Mouse (Mus musculus) lung, postnatal 4 days (tissue): ENCODE data around the gene Rab11fip3.

Source experiments
- DNase-seq, 2 experiments: peaks; one replicate each; pipeline ENCODE4 v3.0.0; 2021

The Rab11fip3 gene

GRCm38 (mm10) chr17:25953161-25953560 is 116.2 kb downstream of the Rab11fip3 start:
- DNase-seq = no peak

GRCm38 (mm10) chr17:25951803-25952623 is 117.3 kb downstream of the Rab11fip3 start, which contains the start of gene A930017K11Rik:
A930017K11Rik (minus strand) TSS chr17:25952565.
- DNase-seq = peak; percentile 16 to 48

GRCm38 (mm10) chr17:25951225-25951802 is 118.0 kb downstream of the Rab11fip3 start:
- no peak for DNase-seq

GRCm38 (mm10) chr17:25950706-25951105 is 118.6 kb downstream of the Rab11fip3 start:
- no peak for DNase-seq

- DNase-seq = no peak
Observed at GRCm38 (mm10) chr17:25949981-25950380, 119.4 kb downstream of the Rab11fip3 start.

GRCm38 (mm10) chr17:25948051-25948450 is 121.3 kb downstream of the Rab11fip3 start:
- DNase-seq = no peak

GRCm38 (mm10) chr17:25947576-25947975 is 121.8 kb downstream of the Rab11fip3 start:
- no peak for DNase-seq

GRCm38 (mm10) chr17:25946891-25947290 is 122.5 kb downstream of the Rab11fip3 start:
- DNase-seq = no peak

- no peak for DNase-seq
Observed at GRCm38 (mm10) chr17:25946349-25946748, 123.0 kb downstream of the Rab11fip3 start.

GRCm38 (mm10) chr17:25945517-25946155 is 123.7 kb downstream of the Rab11fip3 start:
- DNase-seq = no peak

GRCm38 (mm10) chr17:25944366-25945163 is 124.8 kb downstream of the Rab11fip3 start, which contains the start of the genes Pigq and Nhlrc4:
Pigq (minus strand) TSS chr17:25944936.
Nhlrc4 (minus strand) TSS chr17:25944961.
- DNase-seq = no peak

GRCm38 (mm10) chr17:25943769-25944168 is 125.6 kb downstream of the Rab11fip3 start:
- DNase-seq = no peak

GRCm38 (mm10) chr17:25943221-25943620 is 126.1 kb downstream of the Rab11fip3 start:
- no peak for DNase-seq

GRCm38 (mm10) chr17:25942597-25943151 is 126.7 kb downstream of the Rab11fip3 start:
- DNase-seq = no peak

- DNase-seq = peak; percentile 88 to 89
Observed at GRCm38 (mm10) chr17:25941511-25942241, 127.7 kb downstream of the Rab11fip3 start.
